Mouse (Mus musculus) midbrain, embryonic 12.5 days (tissue): Measurements from ENCODE around the gene Ptprd. TPM values are rescaled to one million over a fixed set of nuclear protein-coding genes. Genes with fewer than 3 reads are reported as not detected.
A peak's percentile ranks its signal among the peaks of the same experiment; 100 is the strongest.

Experiments
- ATAC-seq: fragments of 200-750 bp; cut with Nextera tagmentation; 2 replicates; pipeline ENCODE4 v1.8.0; 2017; ENCODE audit warnings: low read depth, moderate TSS enrichment, moderate library complexity; ENCODE audit not compliant: low FRiP score
- H3K27ac ChIP-seq: fragments of 300-500 bp; sonication (generic); replicated peaks from 2 replicates; pipeline ENCODE4 v1.5.1; 2016; ENCODE audit warnings: mild to moderate bottlenecking
- H3K27me3 ChIP-seq: fragments of 300-500 bp; sonication (generic); 2 replicates; pipeline ENCODE4 v1.6.1; 2016; ENCODE audit warnings: mild to moderate bottlenecking
- H3K36me3 ChIP-seq: fragments of 300-500 bp; sonication (generic); 2 replicates; pipeline ENCODE4 v1.6.1; 2016
- H3K4me1 ChIP-seq: fragments of 300-500 bp; sonication (generic); 2 replicates; pipeline ENCODE4 v1.6.1; 2016
- H3K4me2 ChIP-seq: fragments of 300-500 bp; sonication (generic); replicated peaks from 2 replicates; pipeline ENCODE4 v1.6.1; 2016; ENCODE audit warnings: mild to moderate bottlenecking, moderate library complexity
- H3K4me3 ChIP-seq: fragments of 300-500 bp; sonication (generic); 2 replicates; pipeline ENCODE4 v1.5.1; 2016; ENCODE audit warnings: mild to moderate bottlenecking
- H3K9ac ChIP-seq: fragments of 300-500 bp; sonication (generic); replicated peaks from 2 replicates; pipeline ENCODE4 v1.6.1; 2016; ENCODE audit warnings: mild to moderate bottlenecking, moderate library complexity
- H3K9me3 ChIP-seq: fragments of 300-500 bp; sonication (generic); 2 replicates; pipeline ENCODE4 v1.6.1; 2016; ENCODE audit warnings: mild to moderate bottlenecking
- WGBS: fragments of 180-500 bp; shearing (Covaris S2); methylation state at CpG from one replicate; pipeline ENCODE4 v1.1.7; 2016; 5-methylcytosine and 5-hydroxymethylcytosine counted together
- polyA plus RNA-seq: library from polyadenylated mRNA; unstranded; fragments of >200 nt; fragmentation: Nextera tagmentation; extraction: Ambion mirVana; gene quantifications from 2 replicates; pipeline ENCODE4 v1.2.1, GENCODE M21; 2016

Ptprd gene
- polyA plus RNA-seq, 1 experiment from 2014 or later: 37.5 TPM

DNA sequence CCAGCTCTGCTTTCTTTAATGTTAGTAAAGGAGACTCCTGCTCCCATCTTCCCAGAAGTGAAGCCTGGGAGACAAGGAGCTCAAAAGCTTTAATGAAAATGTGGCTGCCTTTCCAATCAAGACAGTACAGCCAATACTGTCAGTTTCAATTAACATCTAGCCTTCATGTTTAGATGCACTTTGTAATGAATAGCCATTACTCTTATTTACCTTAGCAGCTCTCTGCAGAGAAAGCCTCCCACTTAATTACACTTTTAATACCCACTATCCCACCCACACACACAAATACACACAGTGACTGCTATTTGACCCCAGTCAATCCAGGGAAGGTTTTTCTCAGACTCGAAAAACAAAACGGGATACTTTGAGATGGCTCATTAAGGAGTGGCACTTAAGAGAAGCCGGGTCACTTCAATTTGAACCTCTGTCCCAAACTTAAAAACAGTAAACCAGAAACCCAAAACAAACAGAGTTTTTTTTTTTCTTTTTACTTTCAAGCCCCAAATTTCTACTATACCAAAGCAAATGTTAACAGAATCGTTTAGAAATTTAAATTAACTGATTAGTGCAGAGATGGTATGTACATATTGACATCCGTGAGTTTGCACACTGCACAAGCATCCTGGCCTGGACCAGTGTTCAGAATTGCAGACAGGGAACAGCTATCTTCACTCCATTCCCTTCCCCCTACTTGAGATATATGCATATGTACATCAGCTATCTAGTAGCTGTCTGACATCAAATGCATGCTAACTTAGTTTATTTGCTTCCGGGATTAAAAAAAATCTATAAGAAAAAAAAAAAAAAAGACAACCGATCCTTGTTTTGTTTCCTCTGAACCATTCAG, 1824.6 kb downstream of the Ptprd start:
- no peaks in the 10 kb centered on the region; the same call in 1 of the 2 replicates for H3K9me3 ChIP-seq
- peak; percentile 16; the same call in 1 of the 2 replicates for ATAC-seq
- no peak overlapping the region for H3K4me2 ChIP-seq
- WGBS: 61% methylated on average over 7 of the region's 7 CpGs
- no peaks in the 10 kb centered on the region for H3K27me3 ChIP-seq
- H3K36me3 ChIP-seq: no peaks in the 10 kb centered on the region
- H3K4me3 ChIP-seq: no peak overlapping the region
- H3K9ac ChIP-seq: no peak overlapping the region
- H3K27ac ChIP-seq: no peak overlapping the region
- H3K4me1 ChIP-seq: no peaks in the 10 kb centered on the region

- Histone ChIP-seq H3K36me3 (no peaks in the 10 kb centered on the region), H3K9ac (no peak overlapping the region), H3K27me3 (no peaks in the 10 kb centered on the region), H3K4me3 (no peak overlapping the region), H3K4me2 (no peak overlapping the region), H3K9me3 (no peaks in the 10 kb centered on the region; the same call in 1 of the 2 replicates), H3K4me1 (no peaks in the 10 kb centered on the region), H3K27ac (no peak overlapping the region)
- 92% methylated on average over 5 of the region's 5 CpGs for WGBS
- no peak for ATAC-seq
Measured at GRCm38 (mm10) chr4:76385818-76386217, 1825.9 kb downstream of the Ptprd start.

DNA sequence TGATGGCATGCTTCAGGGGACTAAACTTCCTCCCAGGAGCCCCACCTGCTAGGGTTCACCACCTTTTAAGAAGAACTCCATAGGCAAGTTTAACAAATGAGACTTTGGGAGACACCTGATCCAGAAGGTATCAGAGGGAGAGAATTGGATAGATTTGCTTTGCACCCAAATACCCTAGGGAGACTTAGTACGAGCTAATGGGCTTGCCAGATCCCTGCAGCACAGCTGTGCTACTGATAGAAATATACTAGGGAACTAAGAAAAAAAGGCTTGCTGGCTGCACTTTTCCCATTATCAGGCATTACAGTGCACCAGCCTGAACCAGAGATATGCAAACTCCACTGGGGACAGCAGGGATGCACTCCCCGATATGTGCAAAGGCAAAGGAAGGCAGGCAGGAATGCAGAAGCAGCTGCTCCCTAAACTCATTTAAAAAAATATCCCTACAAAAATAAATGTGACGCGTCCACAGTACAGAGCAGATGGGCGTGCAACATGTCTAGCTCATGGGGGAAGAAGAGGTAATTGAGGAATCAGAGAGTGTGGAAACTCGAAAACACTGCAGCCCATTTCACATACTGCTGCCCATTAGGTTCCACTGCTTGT, 1831.3 kb downstream of the Ptprd start:
- WGBS: 70% methylated on average over 6 of the region's 6 CpGs
- no peak overlapping the region for H3K9ac ChIP-seq
- no peaks in the 10 kb centered on the region for H3K36me3 ChIP-seq
- ATAC-seq: peak; percentile 38; the same call in 1 of the 2 replicates
- no peaks in the 10 kb centered on the region; the same call in 1 of the 2 replicates for H3K9me3 ChIP-seq
- no peak overlapping the region for H3K4me3 ChIP-seq
- H3K4me1 ChIP-seq: no peaks in the 10 kb centered on the region
- H3K27me3 ChIP-seq: no peaks in the 10 kb centered on the region
- no peak overlapping the region for H3K27ac ChIP-seq
- no peak overlapping the region for H3K4me2 ChIP-seq

- Histone ChIP-seq H3K9me3 (no peaks in the 10 kb centered on the region), H3K9ac (no peak overlapping the region), H3K27ac (no peak overlapping the region; the same call in 1 of the 2 replicates), H3K36me3 (no peaks in the 10 kb centered on the region), H3K4me1 (peaks cover 13% of the 10 kb centered on the region), H3K27me3 (no peaks in the 10 kb centered on the region), H3K4me3 (no peak overlapping the region), H3K4me2 (0 out of 2 replicates have a peak overlapping the region, but pooled peaks have one; percentile 4)
- 39% methylated on average over 4 of the region's 4 CpGs for WGBS
- peak; percentile 68 for ATAC-seq
Measured at GRCm38 (mm10) chr4:76370041-76370880, 1841.5 kb downstream of the Ptprd start.

DNA sequence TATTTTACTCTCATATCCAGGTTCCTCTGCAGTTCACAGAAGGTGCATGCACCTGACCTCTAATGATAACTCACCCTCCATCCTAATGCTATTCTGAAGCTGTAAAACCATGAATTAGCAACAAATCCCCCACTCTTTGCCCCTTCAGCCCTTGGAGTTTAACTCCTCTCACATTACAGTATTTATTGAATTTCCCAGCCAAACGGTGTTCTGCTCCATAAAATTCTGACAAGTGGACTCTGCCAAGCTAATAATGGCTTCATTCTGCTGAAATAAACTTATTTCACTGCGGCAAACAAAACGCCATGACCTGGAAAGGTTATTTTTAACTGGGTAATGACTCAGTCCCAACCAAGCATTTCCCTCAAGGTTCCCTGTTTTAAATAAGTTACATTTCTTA, 1842.7 kb downstream of the Ptprd start:
- H3K9me3 ChIP-seq: no peaks in the 10 kb centered on the region
- H3K4me2 ChIP-seq: no peak overlapping the region
- H3K27me3 ChIP-seq: no peaks in the 10 kb centered on the region
- 70% methylated on average over 3 of the region's 3 CpGs for WGBS
- H3K4me1 ChIP-seq: peaks cover 13% of the 10 kb centered on the region
- H3K36me3 ChIP-seq: no peaks in the 10 kb centered on the region
- no peak overlapping the region for H3K27ac ChIP-seq
- H3K9ac ChIP-seq: no peak overlapping the region
- H3K4me3 ChIP-seq: no peak overlapping the region
- ATAC-seq: no peak

DNA sequence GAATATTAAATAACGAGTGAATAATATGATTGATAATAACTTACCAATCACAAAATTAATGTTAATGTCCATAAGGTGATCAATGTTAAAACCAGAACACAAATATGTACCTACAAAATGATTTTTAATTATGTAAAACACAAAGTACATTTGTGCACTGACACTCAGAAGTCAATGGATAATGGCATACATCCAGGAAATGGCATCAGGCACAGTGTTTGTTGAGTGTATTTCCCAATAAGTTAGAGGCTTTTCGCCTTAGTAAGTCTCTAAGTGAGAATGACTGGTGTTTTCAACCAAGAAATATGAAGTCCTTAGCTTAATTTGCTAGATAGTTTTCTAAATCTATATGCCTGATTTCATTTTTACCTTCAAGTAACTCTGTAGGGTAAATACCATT, 1843.5 kb downstream of the Ptprd start:
- H3K27ac ChIP-seq: no peak overlapping the region
- 89% methylated on average over 2 of the region's 2 CpGs for WGBS
- H3K27me3 ChIP-seq: no peaks in the 10 kb centered on the region
- peaks cover 13% of the 10 kb centered on the region for H3K4me1 ChIP-seq
- no peaks in the 10 kb centered on the region for H3K36me3 ChIP-seq
- H3K9ac ChIP-seq: no peak overlapping the region
- no peak overlapping the region for H3K4me2 ChIP-seq
- no peak for ATAC-seq
- no peak overlapping the region for H3K4me3 ChIP-seq
- no peaks in the 10 kb centered on the region for H3K9me3 ChIP-seq

DNA sequence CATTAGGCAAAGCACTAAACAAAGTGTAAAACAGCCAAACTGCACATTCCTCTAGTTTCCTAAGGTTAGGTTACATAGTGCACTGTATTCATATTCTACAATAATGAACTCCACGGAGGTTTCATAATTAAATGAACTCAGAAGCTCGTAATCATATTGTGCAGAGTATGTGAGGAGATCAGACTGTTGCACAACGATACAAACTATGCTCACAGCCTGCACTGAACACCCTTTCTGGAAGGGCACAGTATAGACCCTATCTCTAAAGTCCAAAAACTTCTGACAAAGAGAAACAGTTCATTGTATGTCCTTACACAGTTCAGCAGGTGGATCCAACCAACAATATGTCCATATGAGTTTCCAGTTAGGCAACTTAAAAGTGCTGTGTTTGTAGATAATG, 1844.5 kb downstream of the Ptprd start:
- WGBS: 82% methylated on average over 3 of the region's 3 CpGs
- Histone ChIP-seq H3K4me3 (no peak overlapping the region), H3K36me3 (no peaks in the 10 kb centered on the region), H3K4me1 (peaks cover 13% of the 10 kb centered on the region), H3K4me2 (no peak overlapping the region), H3K27ac (no peak overlapping the region), H3K27me3 (no peaks in the 10 kb centered on the region), H3K9ac (no peak overlapping the region), H3K9me3 (no peaks in the 10 kb centered on the region)
- no peak; the same call in 1 of the 2 replicates for ATAC-seq

GRCm38 (mm10) chr4:76365871-76366270, 1845.9 kb downstream of the Ptprd start:
- Histone ChIP-seq H3K27ac (no peak overlapping the region), H3K4me3 (no peak overlapping the region), H3K9me3 (no peaks in the 10 kb centered on the region), H3K4me1 (peaks cover 13% of the 10 kb centered on the region), H3K9ac (no peak overlapping the region), H3K27me3 (no peaks in the 10 kb centered on the region), H3K4me2 (no peak overlapping the region), H3K36me3 (no peaks in the 10 kb centered on the region)
- ATAC-seq: no peak
- WGBS: 70% methylated on average over 4 of the region's 4 CpGs

- 81% methylated on average over 1 of the region's 1 CpGs for WGBS
- Histone ChIP-seq H3K36me3 (no peaks in the 10 kb centered on the region), H3K9me3 (no peaks in the 10 kb centered on the region), H3K4me1 (no peaks in the 10 kb centered on the region; the same call in 1 of the 2 replicates), H3K4me3 (no peak overlapping the region), H3K27me3 (no peaks in the 10 kb centered on the region), H3K9ac (no peak overlapping the region), H3K4me2 (no peak overlapping the region), H3K27ac (no peak overlapping the region)
- no peak for ATAC-seq
Measured at GRCm38 (mm10) chr4:76361546-76361945, 1850.2 kb downstream of the Ptprd start.

DNA sequence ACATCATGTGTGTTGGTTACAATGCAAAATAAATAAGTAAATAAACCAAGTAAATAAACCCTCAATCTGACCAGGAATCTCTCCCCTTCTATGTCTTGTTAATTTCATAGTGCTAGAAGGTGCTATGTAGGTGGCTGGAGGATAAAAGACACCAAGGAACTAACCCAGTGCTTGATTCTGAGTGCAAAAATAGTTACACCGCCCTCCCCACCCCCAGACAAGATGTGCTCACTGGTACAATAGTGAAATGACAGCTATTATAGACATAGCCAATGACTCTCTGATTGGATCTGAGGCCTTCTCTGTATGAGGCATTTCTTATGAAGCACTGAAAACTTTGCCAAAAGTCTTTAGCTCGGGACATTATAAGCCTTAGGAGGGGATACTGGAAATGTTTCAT, 1857.6 kb downstream of the Ptprd start:
- Histone ChIP-seq H3K9ac (no peak overlapping the region), H3K27me3 (no peaks in the 10 kb centered on the region), H3K27ac (no peak overlapping the region), H3K4me1 (peaks cover 3% of the 10 kb centered on the region; the same call in 1 of the 2 replicates), H3K9me3 (0 out of 2 replicates have a peak, but pooled peaks cover 2% of the 10 kb centered on the region), H3K4me2 (no peak overlapping the region), H3K36me3 (no peaks in the 10 kb centered on the region), H3K4me3 (no peak overlapping the region)
- whole genome bisulfite sequencing: 88% methylated on average over 2 of the region's 2 CpGs
- no peak for ATAC-seq

- Histone ChIP-seq H3K9me3 (0 out of 2 replicates have a peak, but pooled peaks cover 3% of the 10 kb centered on the region), H3K27ac (no peak overlapping the region), H3K4me3 (no peak overlapping the region), H3K27me3 (no peaks in the 10 kb centered on the region), H3K4me2 (no peak overlapping the region), H3K4me1 (peaks cover 3% of the 10 kb centered on the region; the same call in 1 of the 2 replicates), H3K36me3 (no peaks in the 10 kb centered on the region), H3K9ac (no peak overlapping the region)
- WGBS: 60% methylated on average over 1 of the region's 1 CpGs
- no peak for ATAC-seq
Measured at GRCm38 (mm10) chr4:76352468-76352867, 1859.3 kb downstream of the Ptprd start.
